25 mouse cellular contexts compared by ENCODE assay signal in genomic region chr11:96367141-96367540, GRCm38 (mm10). TPM values are rescaled to one million over a fixed set of nuclear protein-coding genes. Genes with fewer than 3 reads are reported as not detected.
DNase-seq lines count a peak whose midpoint lies in the region; ATAC-seq and TF ChIP-seq lines count a peak whose summit lies in the region.
"Had no signal": no experiment of that assay in that cellular context is flagged by ENCODE, and none has a peak within 500 bp of the region (broad histone marks: within the 10 kb centered on the region; RNA-seq: fewer than 3 reads in every experiment).

No protein-coding gene starts in this region.

- DNase-seq in hindbrain, embryonic 10.5 days (ENCODE audit: low spot score): no peak
- DNase-seq in hindbrain, postnatal 0 days (ENCODE audit: low spot score): no peak
- no peak for DNase-seq in lung, embryonic 14.5 days
- no peak for DNase-seq in lung, postnatal 0 days (ENCODE audit: low spot score)
- DNase-seq in limb, embryonic 10.5 days (ENCODE audit: low spot score): no peak
- no peak for DNase-seq in adrenal gland, postnatal 36 days
- DNase-seq: adrenal gland, adult 8-10 months; cerebellum, adult 11-12 months; cerebellum, postnatal 36 days; heart, postnatal 36 days; layer of hippocampus, postnatal 36 days; left cerebral cortex, postnatal 4 days; right cerebral cortex, postnatal 14 days; thymus, postnatal 25 days had no signal

- TF ChIP-seq CTCF in hindbrain, postnatal 0 days (IDR thresholded peaks at IDR 0.05; ENCODE audit: low read depth): no peak
- no peak for TF ChIP-seq CTCF in lung, embryonic 14.5 days (IDR thresholded peaks at IDR 0.05; ENCODE audit: low read depth)
- no peak for TF ChIP-seq CTCF in lung, postnatal 0 days (IDR thresholded peaks at IDR 0.05)

- no peak overlapping the region for H3K9ac ChIP-seq in hindbrain, postnatal 0 days (replicated peaks; ENCODE audit: low read length)
- H3K9ac ChIP-seq in lung, embryonic 14.5 days: no peak overlapping the region
- H3K9ac ChIP-seq in lung, postnatal 0 days (replicated peaks; ENCODE audit: low read depth): no peak overlapping the region
- H3K9ac ChIP-seq in stomach, embryonic 16.5 days (ENCODE audit: low read length): no peak overlapping the region
- H3K9ac ChIP-seq: embryonic facial prominence, embryonic 12.5 days; forebrain, embryonic 15.5 days; heart, embryonic 13.5 days; liver, embryonic 14.5 days; midbrain, embryonic 12.5 days had no signal

- no peaks in the 10 kb centered on the region for H3K36me3 ChIP-seq in hindbrain, embryonic 10.5 days
- no peaks in the 10 kb centered on the region for H3K36me3 ChIP-seq in hindbrain, postnatal 0 days (ENCODE audit: insufficient read depth, low read length)
- no peaks in the 10 kb centered on the region for H3K36me3 ChIP-seq in lung, embryonic 14.5 days (ENCODE audit: insufficient read depth)
- no peaks in the 10 kb centered on the region for H3K36me3 ChIP-seq in lung, postnatal 0 days (ENCODE audit: insufficient read depth, low read length)
- no peaks in the 10 kb centered on the region for H3K36me3 ChIP-seq in limb, embryonic 10.5 days
- H3K36me3 ChIP-seq in stomach, embryonic 16.5 days (ENCODE audit: control insufficient read depth, insufficient read depth, low read length): no peaks in the 10 kb centered on the region
- H3K36me3 ChIP-seq: embryonic facial prominence, embryonic 12.5 days; forebrain, embryonic 15.5 days; heart, embryonic 13.5 days; midbrain, embryonic 12.5 days had no signal

- no peak overlapping the region; the same call in 1 of the 2 replicates for H3K27ac ChIP-seq in hindbrain, embryonic 10.5 days
- no peak overlapping the region for H3K27ac ChIP-seq in hindbrain, postnatal 0 days
- H3K27ac ChIP-seq in lung, embryonic 14.5 days (ENCODE audit: low read depth): no peak overlapping the region
- H3K27ac ChIP-seq in lung, postnatal 0 days (ENCODE audit: low read length): no peak overlapping the region
- H3K27ac ChIP-seq in limb, embryonic 10.5 days: no peak overlapping the region
- H3K27ac ChIP-seq in stomach, embryonic 16.5 days (ENCODE audit: low read length): no peak overlapping the region
- H3K27ac ChIP-seq: embryonic facial prominence, embryonic 12.5 days; forebrain, embryonic 15.5 days; heart, embryonic 13.5 days; liver, embryonic 14.5 days; midbrain, embryonic 12.5 days had no signal

- TF ChIP-seq EP300 in lung, postnatal 0 days (IDR thresholded peaks at IDR 0.05): no peak

- peaks cover 33% of the 10 kb centered on the region for H3K4me1 ChIP-seq in hindbrain, embryonic 10.5 days (replicated peaks)
- no peaks in the 10 kb centered on the region for H3K4me1 ChIP-seq in hindbrain, postnatal 0 days (ENCODE audit: insufficient read depth, low read length)
- peaks cover 10% of the 10 kb centered on the region for H3K4me1 ChIP-seq in lung, embryonic 14.5 days (ENCODE audit: insufficient read depth)
- peaks cover 7% of the 10 kb centered on the region; the same call in 1 of the 2 replicates for H3K4me1 ChIP-seq in lung, postnatal 0 days (ENCODE audit: insufficient read depth, low read depth, low read length)
- peaks cover 56% of the 10 kb centered on the region for H3K4me1 ChIP-seq in limb, embryonic 10.5 days
- H3K4me1 ChIP-seq in stomach, embryonic 16.5 days (ENCODE audit: control insufficient read depth, insufficient read depth, low read length): 0 out of 2 replicates have a peak, but pooled peaks cover 5% of the 10 kb centered on the region
- H3K4me1 ChIP-seq: embryonic facial prominence, embryonic 12.5 days; forebrain, embryonic 15.5 days; midbrain, embryonic 12.5 days had no signal

- no peaks in the 10 kb centered on the region for H3K9me3 ChIP-seq in hindbrain, embryonic 10.5 days
- H3K9me3 ChIP-seq in hindbrain, postnatal 0 days (ENCODE audit: low read length): no peaks in the 10 kb centered on the region
- H3K9me3 ChIP-seq in lung, embryonic 14.5 days (ENCODE audit: low read depth, low read length): no peaks in the 10 kb centered on the region
- H3K9me3 ChIP-seq in lung, postnatal 0 days (ENCODE audit: low read length): no peaks in the 10 kb centered on the region
- no peaks in the 10 kb centered on the region for H3K9me3 ChIP-seq in limb, embryonic 10.5 days (replicated peaks)
- no peaks in the 10 kb centered on the region for H3K9me3 ChIP-seq in stomach, embryonic 16.5 days (replicated peaks; ENCODE audit: control insufficient read depth, low read length)
- H3K9me3 ChIP-seq: embryonic facial prominence, embryonic 12.5 days; forebrain, embryonic 15.5 days; heart, embryonic 13.5 days; midbrain, embryonic 12.5 days had no signal

- H3K4me2 ChIP-seq in hindbrain, postnatal 0 days (ENCODE audit: low read depth, low read length): no peak overlapping the region
- H3K4me2 ChIP-seq in lung, embryonic 14.5 days: peak overlapping the region; percentile 54; the same call in 1 of the 2 replicates
- no peak overlapping the region for H3K4me2 ChIP-seq in lung, postnatal 0 days (replicated peaks; ENCODE audit: low read depth, low read length)
- H3K4me2 ChIP-seq in stomach, embryonic 16.5 days (ENCODE audit: low read depth, low read length): 0 out of 2 replicates have a peak overlapping the region, but pooled peaks have one; percentile 10
- H3K4me2 ChIP-seq: embryonic facial prominence, embryonic 12.5 days; forebrain, embryonic 15.5 days; midbrain, embryonic 12.5 days had no signal

- H3K27me3 ChIP-seq in hindbrain, embryonic 10.5 days (ENCODE audit: insufficient read depth, poor library complexity, severe bottlenecking): peaks cover 100% of the 10 kb centered on the region
- peaks cover 68% of the 10 kb centered on the region for H3K27me3 ChIP-seq in hindbrain, postnatal 0 days (ENCODE audit: insufficient read depth, low read length)
- peaks cover 32% of the 10 kb centered on the region for H3K27me3 ChIP-seq in lung, embryonic 14.5 days (ENCODE audit: insufficient read depth, low read length)
- H3K27me3 ChIP-seq in lung, postnatal 0 days (replicated peaks; ENCODE audit: insufficient read depth, low read length): peaks cover 22% of the 10 kb centered on the region; the same call in 1 of the 2 replicates
- H3K27me3 ChIP-seq in limb, embryonic 10.5 days (ENCODE audit: low read depth, poor library complexity, severe bottlenecking): peaks cover 100% of the 10 kb centered on the region
- H3K27me3 ChIP-seq in stomach, embryonic 16.5 days (ENCODE audit: control insufficient read depth, insufficient read depth, low read length): peaks cover 28% of the 10 kb centered on the region; the same call in 1 of the 2 replicates

- 13% methylated on average over 6 of the region's 6 CpGs for WGBS in hindbrain, embryonic 10.5 days
- 21% methylated on average over 6 of the region's 6 CpGs for WGBS in hindbrain, postnatal 0 days
- WGBS in lung, embryonic 14.5 days: 56% methylated on average over 6 of the region's 6 CpGs
- 58% methylated on average over 6 of the region's 6 CpGs for WGBS in lung, postnatal 0 days
- 7% methylated on average over 6 of the region's 6 CpGs for WGBS in limb, embryonic 10.5 days
- 62% methylated on average over 6 of the region's 6 CpGs for WGBS in stomach, embryonic 16.5 days

- peak overlapping the region; percentile 45 for H3K4me3 ChIP-seq in hindbrain, embryonic 10.5 days
- no peak overlapping the region for H3K4me3 ChIP-seq in hindbrain, postnatal 0 days (ENCODE audit: low read length)
- no peak overlapping the region for H3K4me3 ChIP-seq in lung, embryonic 14.5 days (ENCODE audit: low read depth, low read length)
- H3K4me3 ChIP-seq in lung, postnatal 0 days (ENCODE audit: low read depth, low read length): no peak overlapping the region
- peak overlapping the region; percentile 38 for H3K4me3 ChIP-seq in limb, embryonic 10.5 days
- no peak overlapping the region for H3K4me3 ChIP-seq in stomach, embryonic 16.5 days (replicated peaks; ENCODE audit: low read length)
- H3K4me3 ChIP-seq: embryonic facial prominence, embryonic 12.5 days; forebrain, embryonic 15.5 days; midbrain, embryonic 12.5 days had no signal

- ATAC-seq in hindbrain, postnatal 0 days: no peak
- no peak for ATAC-seq in lung, embryonic 14.5 days (ENCODE audit: insufficient read depth)
- ATAC-seq in lung, postnatal 0 days: no peak
- no peak for ATAC-seq in stomach, embryonic 16.5 days (ENCODE audit: insufficient read depth, low FRiP score)
- ATAC-seq: forebrain, embryonic 15.5 days had no signal

RNA-seq across cellular contexts. Expression of gene Hoxb1, which starts 1.6 kb away (rescaled TPM):
- polyA plus RNA-seq in hindbrain, embryonic 10.5 days (2016; fragmentation: Nextera tagmentation; extraction: Ambion mirVana): 15.4 and 22.7 TPM in 2 replicates
- 0.21 TPM in 1 of 2 replicates, not detected in the other for total RNA-seq in hindbrain, postnatal 0 days (2014; rRNA removed)
- 0.08 and 0.24 TPM in 2 replicates for polyA plus RNA-seq in hindbrain, postnatal 0 days (2015; fragmentation: Nextera tagmentation; extraction: Ambion mirVana)
- polyA plus RNA-seq in lung, embryonic 14.5 days (2014; fragmentation: Nextera tagmentation; extraction: Ambion mirVana): 0.08 TPM in 1 of 2 replicates, not detected in the other
- not detected in 2 replicates for polyA plus RNA-seq in lung, postnatal 0 days (2015; fragmentation: Nextera tagmentation; extraction: Ambion mirVana)
- 0.78 and 0.83 TPM in 2 replicates for polyA plus RNA-seq in limb, embryonic 10.5 days (2016; fragmentation: Nextera tagmentation; extraction: Ambion mirVana)
- 0.24 TPM in 1 of 2 replicates, not detected in the other for polyA plus RNA-seq in stomach, embryonic 16.5 days (2015; fragmentation: Nextera tagmentation; extraction: Ambion mirVana)
- not detected for total RNA-seq in adrenal gland, postnatal 36 days (2021)
- total RNA-seq: adrenal gland, adult 8-10 months; CH12.LX; gastrocnemius, postnatal 4 days; heart, postnatal 36 days; layer of hippocampus, adult 18-20 months; layer of hippocampus, postnatal 36 days; left cerebral cortex, postnatal 4 days had no signal
- polyA plus RNA-seq: forebrain, embryonic 15.5 days; midbrain, embryonic 12.5 days; spleen, adult 2 months; testis, adult 2 months had no signal

RNA-seq across cellular contexts. Expression of gene Hoxb2, which starts 16.8 kb away (rescaled TPM):
- polyA plus RNA-seq in hindbrain, embryonic 10.5 days (2016; fragmentation: Nextera tagmentation; extraction: Ambion mirVana): 30.1 and 49.6 TPM in 2 replicates
- 35.4 and 36.4 TPM in 2 replicates for total RNA-seq in hindbrain, postnatal 0 days (2014; rRNA removed)
- polyA plus RNA-seq in hindbrain, postnatal 0 days (2015; fragmentation: Nextera tagmentation; extraction: Ambion mirVana): 11.6 and 13.1 TPM in 2 replicates
- 48.9 and 51.6 TPM in 2 replicates for polyA plus RNA-seq in lung, embryonic 14.5 days (2014; fragmentation: Nextera tagmentation; extraction: Ambion mirVana)
- polyA plus RNA-seq in lung, postnatal 0 days (2015; fragmentation: Nextera tagmentation; extraction: Ambion mirVana): 16.5 and 16.9 TPM in 2 replicates
- 11.3 and 13.5 TPM in 2 replicates for polyA plus RNA-seq in limb, embryonic 10.5 days (2016; fragmentation: Nextera tagmentation; extraction: Ambion mirVana)
- polyA plus RNA-seq in stomach, embryonic 16.5 days (2015; fragmentation: Nextera tagmentation; extraction: Ambion mirVana): 9.1 and 11.5 TPM in 2 replicates
- total RNA-seq in adrenal gland, postnatal 36 days (2021): 10 to 100 TPM; 20.0 to 21.8 TPM
- total RNA-seq: CH12.LX; layer of hippocampus, adult 18-20 months; layer of hippocampus, postnatal 36 days; left cerebral cortex, postnatal 4 days had no signal
- polyA plus RNA-seq: forebrain, embryonic 15.5 days had no signal

RNA-seq across cellular contexts. Expression of gene Hoxb3, which starts 44.0 kb away (rescaled TPM):
- polyA plus RNA-seq in hindbrain, embryonic 10.5 days (2016; fragmentation: Nextera tagmentation; extraction: Ambion mirVana): 5.3 and 9.6 TPM in 2 replicates
- 42.1 and 42.2 TPM in 2 replicates for total RNA-seq in hindbrain, postnatal 0 days (2014; rRNA removed)
- polyA plus RNA-seq in hindbrain, postnatal 0 days (2015; fragmentation: Nextera tagmentation; extraction: Ambion mirVana): 6.6 and 8.1 TPM in 2 replicates
- polyA plus RNA-seq in lung, embryonic 14.5 days (2014; fragmentation: Nextera tagmentation; extraction: Ambion mirVana): 3.9 and 6.3 TPM in 2 replicates
- 1.5 and 2.2 TPM in 2 replicates for polyA plus RNA-seq in lung, postnatal 0 days (2015; fragmentation: Nextera tagmentation; extraction: Ambion mirVana)
- 0.76 and 1.0 TPM in 2 replicates for polyA plus RNA-seq in limb, embryonic 10.5 days (2016; fragmentation: Nextera tagmentation; extraction: Ambion mirVana)
- 0.99 and 1.5 TPM in 2 replicates for polyA plus RNA-seq in stomach, embryonic 16.5 days (2015; fragmentation: Nextera tagmentation; extraction: Ambion mirVana)
- 10 to 100 TPM; 15.7 to 20.2 TPM for total RNA-seq in adrenal gland, postnatal 36 days (2021)
- total RNA-seq: layer of hippocampus, adult 18-20 months; layer of hippocampus, postnatal 36 days; left cerebral cortex, postnatal 4 days had no signal
- polyA plus RNA-seq: forebrain, embryonic 15.5 days; midbrain, embryonic 12.5 days had no signal

RNA-seq across cellular contexts. Expression of gene Hoxb4, which starts 49.1 kb away (rescaled TPM):
- 0.47 and 3.1 TPM in 2 replicates for polyA plus RNA-seq in hindbrain, embryonic 10.5 days (2016; fragmentation: Nextera tagmentation; extraction: Ambion mirVana)
- 4.2 and 8.6 TPM in 2 replicates for total RNA-seq in hindbrain, postnatal 0 days (2014; rRNA removed)
- 2.4 and 3.3 TPM in 2 replicates for polyA plus RNA-seq in hindbrain, postnatal 0 days (2015; fragmentation: Nextera tagmentation; extraction: Ambion mirVana)
- 3.8 and 3.9 TPM in 2 replicates for polyA plus RNA-seq in lung, embryonic 14.5 days (2014; fragmentation: Nextera tagmentation; extraction: Ambion mirVana)
- 2.6 and 3.0 TPM in 2 replicates for polyA plus RNA-seq in lung, postnatal 0 days (2015; fragmentation: Nextera tagmentation; extraction: Ambion mirVana)
- 0.89 and 1.2 TPM in 2 replicates for polyA plus RNA-seq in limb, embryonic 10.5 days (2016; fragmentation: Nextera tagmentation; extraction: Ambion mirVana)
- 2.2 and 2.7 TPM in 2 replicates for polyA plus RNA-seq in stomach, embryonic 16.5 days (2015; fragmentation: Nextera tagmentation; extraction: Ambion mirVana)
- total RNA-seq in adrenal gland, postnatal 36 days (2021): 10 to 100 TPM; 15.6 to 20.9 TPM
- total RNA-seq: layer of hippocampus, adult 18-20 months; layer of hippocampus, postnatal 36 days; left cerebral cortex, postnatal 4 days had no signal
- polyA plus RNA-seq: forebrain, embryonic 15.5 days; midbrain, embryonic 12.5 days had no signal

Comparison
In these comparisons a context has a peak if more than half of its experiments do, and no peak if none do; other contexts are left out.
1. H3K4me3 ChIP-seq: peak in hindbrain, embryonic 10.5 days (single experiment) and limb, embryonic 10.5 days (single experiment); none in hindbrain, postnatal 0 days (single experiment), lung, embryonic 14.5 days (single experiment), lung, postnatal 0 days (single experiment) and stomach, embryonic 16.5 days (single experiment).
2. H3K4me2 ChIP-seq: peak in lung, embryonic 14.5 days (single experiment) and stomach, embryonic 16.5 days (single experiment); none in hindbrain, postnatal 0 days (single experiment) and lung, postnatal 0 days (single experiment).